Comparison of ENCODE assay signal across 21 mouse cellular contexts in the genomic region with DNA sequence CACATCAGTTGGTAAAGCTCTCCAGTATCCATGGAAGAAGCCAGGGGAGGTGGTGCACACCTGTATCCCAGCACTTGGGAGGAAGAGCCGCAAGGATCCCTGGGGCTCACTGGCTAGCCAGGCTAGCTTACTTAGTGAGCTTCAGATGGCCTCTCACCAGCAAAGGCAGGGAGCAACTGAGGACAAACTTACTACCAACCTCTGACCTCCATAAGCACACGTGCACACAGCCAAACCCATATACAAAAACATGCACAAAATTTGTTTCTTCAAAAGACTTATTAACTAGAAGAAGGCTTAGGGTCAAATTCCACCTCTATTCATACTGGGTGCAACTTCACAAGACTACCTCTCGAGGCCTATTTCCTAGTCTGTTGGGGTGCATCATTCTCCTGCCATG. TPM values are rescaled to one million over a fixed set of nuclear protein-coding genes. Genes with fewer than 3 reads are reported as not detected.
DNase-seq lines count a peak whose midpoint lies in the region; ATAC-seq and TF ChIP-seq lines count a peak whose summit lies in the region.
"Had no signal": no experiment of that assay in that cellular context is flagged by ENCODE, and none has a peak within 500 bp of the region (broad histone marks: within the 10 kb centered on the region; RNA-seq: fewer than 3 reads in every experiment).

No protein-coding gene starts in this region.

- TF ChIP-seq RAD21 in CH12.LX (IDR thresholded peaks at IDR 0.05; ENCODE audit: low read depth, low read length): no peak

- H3K4me2 ChIP-seq in CH12.LX (ENCODE audit: insufficient read depth, low read depth, poor library complexity, severe bottlenecking): peak overlapping the region; percentile 15; the same call in 1 of the 2 replicates
- peak overlapping the region; percentile 28 for H3K4me2 ChIP-seq in intestine, embryonic 15.5 days (replicated peaks)
- 0 out of 2 replicates have a peak overlapping the region, but pooled peaks have one; percentile 14 for H3K4me2 ChIP-seq in kidney, embryonic 15.5 days
- no peak overlapping the region for H3K4me2 ChIP-seq in liver, postnatal 0 days (ENCODE audit: low read depth, low read length)
- H3K4me2 ChIP-seq: hindbrain, embryonic 12.5 days; midbrain, embryonic 15.5 days; stomach, embryonic 15.5 days had no signal

- no peaks in the 10 kb centered on the region for H3K27me3 ChIP-seq in CH12.LX (replicated peaks)
- no peaks in the 10 kb centered on the region for H3K27me3 ChIP-seq in intestine, embryonic 15.5 days (replicated peaks)
- no peaks in the 10 kb centered on the region for H3K27me3 ChIP-seq in kidney, embryonic 15.5 days
- H3K27me3 ChIP-seq in liver, postnatal 0 days (ENCODE audit: insufficient read depth, low read length): no peaks in the 10 kb centered on the region
- H3K27me3 ChIP-seq: hindbrain, embryonic 12.5 days; midbrain, embryonic 15.5 days; Patski; stomach, embryonic 15.5 days had no signal

- WGBS in intestine, embryonic 15.5 days: 72% methylated on average over 3 of the region's 3 CpGs
- 73% methylated on average over 3 of the region's 3 CpGs for WGBS in kidney, embryonic 15.5 days
- 59% methylated on average over 3 of the region's 3 CpGs for WGBS in liver, postnatal 0 days (ENCODE audit: insufficient replicate concordance)

- in situ Hi-C loops in CH12.LX (cut with MboI; ENCODE audit: low pct_ligation_motif_present, low pct_unique_long_range_greater_than_20kb, low sequenced_read_pairs): no loop called here

- peaks cover 5 to 43% of the 10 kb centered on the region in 2 experiments for H3K36me3 ChIP-seq in CH12.LX (replicated peaks in 1 of 2; ENCODE audit: control insufficient read depth in 1 of 2, insufficient read depth in 1 of 2, low read length in 1 of 2)
- no peaks in the 10 kb centered on the region for H3K36me3 ChIP-seq in intestine, embryonic 15.5 days
- 0 out of 2 replicates have a peak, but pooled peaks cover 11% of the 10 kb centered on the region for H3K36me3 ChIP-seq in kidney, embryonic 15.5 days
- H3K36me3 ChIP-seq in liver, postnatal 0 days (replicated peaks; ENCODE audit: insufficient read depth, low read length): 0 out of 2 replicates have a peak, but pooled peaks cover 4% of the 10 kb centered on the region
- H3K36me3 ChIP-seq: heart, embryonic 10.5 days; hindbrain, embryonic 12.5 days; midbrain, embryonic 15.5 days; stomach, embryonic 15.5 days had no signal

- ATAC-seq in intestine, embryonic 15.5 days: no peak
- ATAC-seq in kidney, embryonic 15.5 days (replicated peaks; ENCODE audit: low FRiP score): no peak
- ATAC-seq in liver, postnatal 0 days: no peak
- ATAC-seq: inflammation-experienced regulatory T-cells, adult 6 months; lung, postnatal 0 days; midbrain, embryonic 15.5 days; Patski had no signal

- no peaks in the 10 kb centered on the region for H3K9me3 ChIP-seq in CH12.LX (replicated peaks; ENCODE audit: low read length)
- H3K9me3 ChIP-seq in intestine, embryonic 15.5 days: no peaks in the 10 kb centered on the region
- no peaks in the 10 kb centered on the region for H3K9me3 ChIP-seq in kidney, embryonic 15.5 days (replicated peaks)
- H3K9me3 ChIP-seq in liver, postnatal 0 days (ENCODE audit: low read length): no peaks in the 10 kb centered on the region
- H3K9me3 ChIP-seq: heart, embryonic 10.5 days; hindbrain, embryonic 12.5 days; midbrain, embryonic 15.5 days; stomach, embryonic 15.5 days had no signal

- TF ChIP-seq CTCF in CH12.LX (conservative IDR thresholded peaks at IDR 0.05 in 1 of 2, IDR thresholded peaks at IDR 0.05 in 1 of 2; ENCODE audit: low read depth in 2 of 2, low read length in 2 of 2): no peak
- TF ChIP-seq CTCF in liver, postnatal 0 days (IDR thresholded peaks at IDR 0.05; ENCODE audit: low read depth): no peak

- TF ChIP-seq POLR2A in CH12.LX (IDR thresholded peaks at IDR 0.05; ENCODE audit: low read depth, low read length): 0 out of 2 replicates have a peak, but pooled peaks have one; percentile 12

- TF ChIP-seq EP300 in CH12.LX (IDR thresholded peaks at IDR 0.05; ENCODE audit: low read length): no peak
- no peak for TF ChIP-seq EP300 in liver, postnatal 0 days (IDR thresholded peaks at IDR 0.05; ENCODE audit: low read depth)

- dilution Hi-C loops in CH12.LX (cut with MboI; ENCODE audit: extremely low pct_ligation_motif_present, extremely low pct_unique_long_range_greater_than_20kb, low sequenced_read_pairs): no loop called here

- H3K27ac ChIP-seq in CH12.LX (ENCODE audit: insufficient read depth, low read depth): no peak overlapping the region
- H3K27ac ChIP-seq in intestine, embryonic 15.5 days: no peak overlapping the region
- 0 out of 2 replicates have a peak overlapping the region, but pooled peaks have one; percentile 3 for H3K27ac ChIP-seq in kidney, embryonic 15.5 days
- no peak overlapping the region for H3K27ac ChIP-seq in liver, postnatal 0 days (ENCODE audit: low read depth)
- H3K27ac ChIP-seq: heart, embryonic 10.5 days; hindbrain, embryonic 12.5 days; liver, embryonic 14.5 days; midbrain, embryonic 15.5 days; stomach, embryonic 15.5 days had no signal

- peaks cover 7 to 46% of the 10 kb centered on the region in 2 experiments for H3K4me1 ChIP-seq in CH12.LX (ENCODE audit: control insufficient read depth in 1 of 2, insufficient read depth in 2 of 2)
- H3K4me1 ChIP-seq in intestine, embryonic 15.5 days (replicated peaks): peaks cover 15% of the 10 kb centered on the region
- peaks cover 31% of the 10 kb centered on the region for H3K4me1 ChIP-seq in kidney, embryonic 15.5 days
- peaks cover 30% of the 10 kb centered on the region for H3K4me1 ChIP-seq in liver, postnatal 0 days (ENCODE audit: insufficient read depth)

- no peak overlapping the region for H3K9ac ChIP-seq in CH12.LX (ENCODE audit: insufficient read depth, low read depth)
- no peak overlapping the region for H3K9ac ChIP-seq in intestine, embryonic 15.5 days
- no peak overlapping the region for H3K9ac ChIP-seq in kidney, embryonic 15.5 days
- no peak overlapping the region for H3K9ac ChIP-seq in liver, postnatal 0 days (replicated peaks)
- H3K9ac ChIP-seq: hindbrain, embryonic 12.5 days; liver, embryonic 14.5 days; midbrain, embryonic 15.5 days; stomach, embryonic 15.5 days had no signal

- DNase-seq in CH12.LX (ENCODE audit: extremely low read depth): no peak
- peak; percentile 13 for DNase-seq in liver, postnatal 0 days
- DNase-seq in embryo, embryonic 11 days: no peak
- no peak for DNase-seq in urinary bladder, postnatal 14 days (ENCODE audit: low spot score)
- no peak for DNase-seq in spleen, adult 12 weeks (ENCODE audit: low spot score)
- DNase-seq: adrenal gland, postnatal 10 days; cerebellum, adult 9-10 months; left cerebral cortex, postnatal 4 days; right cerebral cortex, postnatal 14 days had no signal

- peaks cover 63% of the 10 kb centered on the region for H3K79me2 ChIP-seq in CH12.LX (replicated peaks; ENCODE audit: control insufficient read depth, extremely low read depth, insufficient read depth, poor library complexity, severe bottlenecking)

- no peak overlapping the region for H3K4me3 ChIP-seq in CH12.LX (replicated peaks in 1 of 3; ENCODE audit: low read depth in 2 of 3, low read length in 2 of 3, poor library complexity in 1 of 3)
- H3K4me3 ChIP-seq in intestine, embryonic 15.5 days (replicated peaks): no peak overlapping the region
- H3K4me3 ChIP-seq in kidney, embryonic 15.5 days (replicated peaks): no peak overlapping the region
- no peak overlapping the region for H3K4me3 ChIP-seq in liver, postnatal 0 days (ENCODE audit: low read depth, low read length)
- H3K4me3 ChIP-seq: heart, embryonic 10.5 days; hindbrain, embryonic 12.5 days; midbrain, embryonic 15.5 days; myocyte; stomach, embryonic 15.5 days had no signal

TF ChIP-seq in CH12.LX, 34 proteins besides CTCF, POLR2A, EP300 and RAD21:
- TF ChIP-seq MAX (IDR thresholded peaks at IDR 0.05; ENCODE audit: low read length) (no peak), MAZ (IDR thresholded peaks at IDR 0.05; ENCODE audit: low read depth, low read length) (no peak), HCFC1 (IDR thresholded peaks at IDR 0.05; ENCODE audit: low read depth, low read length) (no peak), JUN (IDR thresholded peaks at IDR 0.05; ENCODE audit: insufficient read depth, low read depth, low read length) (no peak), MYC (IDR thresholded peaks at IDR 0.05; ENCODE audit: low read depth, low read length) (no peak), TBP (conservative IDR thresholded peaks at IDR 0.05; ENCODE audit: low read depth, low read length) (no peak)

RNA-seq across cellular contexts. Expression of gene Tm9sf3, which starts 3.1 kb away (rescaled TPM):
- total RNA-seq in CH12.LX (2012; rRNA removed) (137 and 162 TPM in 2 replicates), CH12.LX (2014; rRNA removed) (294 and 332 TPM in 2 replicates)
- polyA plus RNA-seq in CH12.LX (2012; ENCODE audit: insufficient read length, low read depth): 175 and 182 TPM in 2 replicates
- 151 and 167 TPM in 2 replicates for polyA plus RNA-seq in intestine, embryonic 15.5 days (2015; fragmentation: Nextera tagmentation; extraction: Ambion mirVana)
- 137 and 149 TPM in 2 replicates for polyA plus RNA-seq in kidney, embryonic 15.5 days (2015; fragmentation: Nextera tagmentation; extraction: Ambion mirVana)
- polyA plus RNA-seq in liver, postnatal 0 days (2015; fragmentation: Nextera tagmentation; extraction: Ambion mirVana): 45.8 and 49.2 TPM in 2 replicates

RNA-seq across cellular contexts. Expression of gene Tll2, which starts 54.1 kb away (rescaled TPM):
- total RNA-seq in CH12.LX (2012; rRNA removed): not detected in 2 replicates
- not detected in 2 replicates for total RNA-seq in CH12.LX (2014; rRNA removed)
- polyA plus RNA-seq in CH12.LX (2012; ENCODE audit: insufficient read length, low read depth): not detected in 2 replicates
- polyA plus RNA-seq in intestine, embryonic 15.5 days (2015; fragmentation: Nextera tagmentation; extraction: Ambion mirVana): 0.04 and 0.09 TPM in 2 replicates
- polyA plus RNA-seq in kidney, embryonic 15.5 days (2015; fragmentation: Nextera tagmentation; extraction: Ambion mirVana): 0.03 and 0.10 TPM in 2 replicates
- polyA plus RNA-seq in liver, postnatal 0 days (2015; fragmentation: Nextera tagmentation; extraction: Ambion mirVana): not detected in 2 replicates
- total RNA-seq: megakaryocyte-erythroid progenitor cell, adult 5-6 weeks had no signal
- polyA plus RNA-seq: heart, embryonic 10.5 days; inflammation-experienced regulatory T-cells, adult 6 months; liver, embryonic 14.5 days; lung, postnatal 0 days; myocyte had no signal
